Mouse (Mus musculus): ENCODE data around the gene Antxr1. TPM values are rescaled to one million over a fixed set of nuclear protein-coding genes. Genes with fewer than 3 reads are reported as not detected.

Antxr1 gene
- polyA plus RNA-seq, 1 experiment from 2014 or later: 3.5 TPM

DNA sequence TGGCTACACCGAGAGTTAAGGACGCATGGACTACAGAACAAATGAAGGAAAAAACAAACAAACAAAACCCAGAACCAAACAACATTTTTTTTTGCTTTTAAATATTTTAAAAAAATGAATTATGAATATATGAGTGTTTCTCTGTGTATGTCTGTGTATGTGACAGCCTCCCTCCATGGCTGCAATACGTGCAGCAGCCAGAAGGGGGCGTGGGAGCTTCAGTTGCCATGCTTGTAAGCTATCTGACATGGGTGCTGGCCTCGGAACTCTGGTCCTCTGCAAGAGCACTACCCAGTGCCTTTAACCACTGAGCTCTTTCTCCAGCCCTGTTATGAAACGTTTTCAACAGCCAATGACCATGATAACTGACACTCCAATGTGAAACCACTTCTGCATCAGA, 215.0 kb downstream of the Antxr1 start:
- no peak for ATAC-seq (ENCODE audit: low FRiP score)
- 90% methylated on average over 6 of the region's 6 CpGs for WGBS
- H3K4me1 ChIP-seq (replicated peaks): no peaks in the 10 kb centered on the region
- H3K9me3 ChIP-seq: no peaks in the 10 kb centered on the region
- no peak overlapping the region for H3K4me3 ChIP-seq
- no peak overlapping the region for H3K4me2 ChIP-seq
- no peak overlapping the region for H3K27ac ChIP-seq
- no peak overlapping the region for H3K9ac ChIP-seq
- no peaks in the 10 kb centered on the region for H3K36me3 ChIP-seq
- H3K27me3 ChIP-seq: no peaks in the 10 kb centered on the region

DNA sequence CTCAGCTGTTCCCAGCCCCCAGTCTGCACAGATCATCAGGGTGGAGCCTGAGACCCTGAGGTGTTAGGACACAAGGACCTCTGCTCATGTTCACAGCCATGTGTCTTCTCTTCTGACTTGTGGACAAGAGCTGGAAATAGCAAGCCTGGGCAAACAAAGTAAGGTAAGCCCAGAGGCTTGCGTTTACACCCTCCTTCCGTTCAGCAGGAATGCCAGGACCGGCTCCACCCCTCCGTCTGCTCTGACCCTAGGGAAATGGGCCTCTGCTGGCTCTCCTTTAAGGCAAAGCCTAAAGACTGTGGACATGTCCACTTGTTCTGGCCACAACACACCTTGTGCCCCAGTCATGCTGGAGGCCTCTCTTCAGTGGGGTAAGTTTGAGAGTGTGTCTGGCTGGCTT, 215.6 kb downstream of the Antxr1 start:
- ATAC-seq (ENCODE audit: low FRiP score): no peak
- no peaks in the 10 kb centered on the region for H3K36me3 ChIP-seq
- 84% methylated on average over 4 of the region's 4 CpGs for WGBS

DNA sequence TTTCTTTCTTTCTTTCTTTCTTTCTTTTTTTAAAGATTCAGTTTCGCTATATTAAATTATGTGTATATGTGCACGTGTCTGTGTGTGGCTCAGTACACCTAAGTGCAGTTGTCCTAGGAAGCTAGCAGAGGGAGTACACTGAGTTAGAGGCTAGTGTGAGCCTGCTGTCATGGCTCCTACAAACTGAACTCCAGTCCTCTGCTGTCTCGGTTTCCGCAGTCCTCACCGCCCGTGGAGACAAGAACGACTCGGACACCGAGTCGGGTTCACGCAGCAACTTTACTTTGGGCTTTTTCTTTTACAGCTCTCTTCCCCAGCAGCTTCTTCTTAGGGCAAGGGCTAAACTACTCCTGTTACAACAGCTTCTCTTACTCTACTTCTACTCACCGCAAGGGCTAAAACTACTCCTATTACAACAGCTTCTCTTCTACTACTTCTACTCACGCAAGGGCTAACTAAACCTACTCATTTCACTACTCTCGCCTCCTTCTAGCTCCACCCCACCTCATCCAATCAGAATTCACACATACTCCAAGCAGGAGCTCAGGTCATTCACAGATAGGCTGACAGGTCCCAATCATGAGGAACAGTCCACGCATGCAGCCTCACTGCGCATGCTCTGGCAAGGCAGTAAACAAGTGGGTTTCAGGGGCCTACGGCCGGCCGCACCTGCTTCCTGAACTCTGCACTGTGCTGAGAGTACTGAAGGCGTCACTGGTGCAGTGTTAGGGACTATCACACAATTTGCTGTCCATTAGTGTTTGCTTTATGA, 216.4 kb downstream of the Antxr1 start:
- no peak overlapping the region for H3K27ac ChIP-seq
- no peak for ATAC-seq (ENCODE audit: low FRiP score)
- no peak overlapping the region for H3K4me3 ChIP-seq
- H3K9ac ChIP-seq: no peak overlapping the region
- H3K9me3 ChIP-seq: no peaks in the 10 kb centered on the region
- H3K27me3 ChIP-seq: no peaks in the 10 kb centered on the region
- H3K4me2 ChIP-seq: no peak overlapping the region
- no peaks in the 10 kb centered on the region for H3K36me3 ChIP-seq
- H3K4me1 ChIP-seq (replicated peaks): no peaks in the 10 kb centered on the region
- 93% methylated on average over 20 of the region's 20 CpGs for WGBS

More for the DNA sequence above, 215.6 kb downstream of the Antxr1 start:
- no peak overlapping the region for H3K27ac ChIP-seq
- H3K27me3 ChIP-seq: no peaks in the 10 kb centered on the region
- H3K9me3 ChIP-seq: no peaks in the 10 kb centered on the region
- H3K4me2 ChIP-seq: no peak overlapping the region
- no peak overlapping the region for H3K9ac ChIP-seq
- no peak overlapping the region for H3K4me3 ChIP-seq
- no peaks in the 10 kb centered on the region for H3K4me1 ChIP-seq (replicated peaks)

DNA sequence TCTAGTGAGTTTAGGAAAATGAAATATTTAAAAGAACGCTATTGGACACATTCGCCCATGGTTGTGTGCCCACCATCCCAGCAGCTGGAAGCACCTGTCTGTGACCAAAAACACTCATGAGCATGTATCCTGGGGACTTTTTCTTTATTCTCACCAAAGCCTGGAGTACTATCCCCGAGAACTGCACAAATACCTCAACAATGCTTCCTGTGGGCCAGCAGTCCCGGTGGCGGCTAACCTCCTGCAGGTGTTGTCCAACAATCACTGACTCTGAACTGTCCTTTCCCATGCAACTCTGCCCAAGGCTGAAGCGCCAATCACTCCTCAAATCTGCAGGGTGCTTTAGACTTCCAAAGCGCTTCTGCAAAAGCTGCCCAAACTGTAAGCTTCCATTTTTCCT, 219.0 kb downstream of the Antxr1 start:
- Histone ChIP-seq H3K4me3 (no peak overlapping the region), H3K36me3 (no peaks in the 10 kb centered on the region), H3K4me2 (no peak overlapping the region), H3K9ac (no peak overlapping the region), H3K4me1 (replicated peaks) (no peaks in the 10 kb centered on the region), H3K27ac (no peak overlapping the region), H3K9me3 (no peaks in the 10 kb centered on the region), H3K27me3 (no peaks in the 10 kb centered on the region)
- 87% methylated on average over 7 of the region's 7 CpGs for WGBS
- no peak for ATAC-seq (ENCODE audit: low FRiP score)

DNA sequence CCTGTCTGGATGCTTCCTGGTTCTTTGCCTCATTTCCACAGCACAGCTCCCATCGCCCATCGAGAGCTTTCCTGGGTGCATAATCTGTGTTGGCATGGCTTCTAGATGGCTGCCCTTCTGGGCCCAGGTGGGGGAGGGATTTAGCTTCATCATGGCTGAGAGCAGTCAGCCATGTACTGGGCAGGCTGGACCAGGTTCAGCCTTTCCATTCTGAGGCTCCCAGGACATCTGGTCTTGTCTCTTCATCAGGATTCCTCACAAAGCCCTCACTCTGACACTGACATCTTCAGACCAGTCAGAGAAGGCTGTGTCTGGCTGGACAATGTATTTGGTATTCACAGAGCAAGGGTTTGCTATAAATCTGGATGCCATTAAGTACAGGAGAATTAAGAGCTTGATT, 219.6 kb downstream of the Antxr1 start:
- H3K4me2 ChIP-seq: no peak overlapping the region
- no peak overlapping the region for H3K9ac ChIP-seq
- H3K4me1 ChIP-seq (replicated peaks): no peaks in the 10 kb centered on the region
- no peak for ATAC-seq (ENCODE audit: low FRiP score)
- H3K27ac ChIP-seq: no peak overlapping the region
- H3K4me3 ChIP-seq: no peak overlapping the region
- H3K9me3 ChIP-seq: no peaks in the 10 kb centered on the region
- H3K27me3 ChIP-seq: no peaks in the 10 kb centered on the region
- H3K36me3 ChIP-seq: no peaks in the 10 kb centered on the region
- 68% methylated on average over 2 of the region's 2 CpGs for WGBS

DNA sequence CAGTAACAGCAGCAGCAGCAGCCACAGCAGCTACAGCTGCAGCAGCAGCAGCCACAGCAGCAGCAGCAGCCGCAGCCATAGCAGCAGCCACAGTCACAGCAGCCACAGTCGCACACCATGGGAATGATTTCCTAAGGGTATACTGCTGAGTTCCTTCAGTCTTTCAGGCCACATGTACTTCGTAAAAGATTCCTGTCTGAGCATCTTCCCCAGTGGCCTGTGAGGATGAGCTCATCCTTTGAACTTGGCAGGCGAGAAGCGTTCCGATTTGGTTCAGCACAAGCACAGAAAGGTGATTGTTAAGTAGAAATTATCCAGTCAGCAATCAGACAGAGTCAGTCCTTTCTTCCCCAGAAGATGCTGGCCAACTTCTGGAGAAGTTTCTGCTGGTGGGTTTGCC, 223.5 kb downstream of the Antxr1 start:
- Histone ChIP-seq H3K4me3 (no peak overlapping the region), H3K4me1 (replicated peaks) (no peaks in the 10 kb centered on the region), H3K27ac (no peak overlapping the region), H3K36me3 (no peaks in the 10 kb centered on the region), H3K9me3 (no peaks in the 10 kb centered on the region), H3K9ac (no peak overlapping the region), H3K4me2 (no peak overlapping the region), H3K27me3 (no peaks in the 10 kb centered on the region)
- 77% methylated on average over 6 of the region's 6 CpGs for WGBS
- no peak for ATAC-seq (ENCODE audit: low FRiP score)

DNA sequence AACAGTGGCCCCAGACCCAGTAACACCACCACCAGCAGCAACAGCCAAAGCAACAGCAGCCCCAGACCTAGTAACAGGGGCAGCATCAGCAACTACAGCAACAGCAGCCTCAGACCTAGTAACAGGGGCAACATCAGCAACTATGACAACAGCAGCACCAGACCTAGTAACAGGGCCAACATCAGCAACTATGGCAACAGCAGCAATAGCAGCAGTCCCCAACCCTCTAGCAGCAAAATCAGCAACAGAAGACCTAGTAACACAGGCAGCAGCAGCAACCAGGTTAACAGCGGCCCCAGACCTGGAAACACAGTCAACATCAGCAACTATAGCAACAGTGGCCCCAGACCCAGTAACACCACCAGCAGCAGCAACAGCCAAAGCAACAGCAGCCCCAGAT, 224.1 kb downstream of the Antxr1 start:
- ATAC-seq (ENCODE audit: low FRiP score): no peak
- Histone ChIP-seq H3K27ac (no peak overlapping the region), H3K27me3 (no peaks in the 10 kb centered on the region), H3K9me3 (no peaks in the 10 kb centered on the region), H3K36me3 (no peaks in the 10 kb centered on the region), H3K4me2 (no peak overlapping the region), H3K4me1 (replicated peaks) (no peaks in the 10 kb centered on the region), H3K9ac (no peak overlapping the region), H3K4me3 (no peak overlapping the region)
- 94% methylated on average over 1 of the region's 1 CpGs for WGBS

DNA sequence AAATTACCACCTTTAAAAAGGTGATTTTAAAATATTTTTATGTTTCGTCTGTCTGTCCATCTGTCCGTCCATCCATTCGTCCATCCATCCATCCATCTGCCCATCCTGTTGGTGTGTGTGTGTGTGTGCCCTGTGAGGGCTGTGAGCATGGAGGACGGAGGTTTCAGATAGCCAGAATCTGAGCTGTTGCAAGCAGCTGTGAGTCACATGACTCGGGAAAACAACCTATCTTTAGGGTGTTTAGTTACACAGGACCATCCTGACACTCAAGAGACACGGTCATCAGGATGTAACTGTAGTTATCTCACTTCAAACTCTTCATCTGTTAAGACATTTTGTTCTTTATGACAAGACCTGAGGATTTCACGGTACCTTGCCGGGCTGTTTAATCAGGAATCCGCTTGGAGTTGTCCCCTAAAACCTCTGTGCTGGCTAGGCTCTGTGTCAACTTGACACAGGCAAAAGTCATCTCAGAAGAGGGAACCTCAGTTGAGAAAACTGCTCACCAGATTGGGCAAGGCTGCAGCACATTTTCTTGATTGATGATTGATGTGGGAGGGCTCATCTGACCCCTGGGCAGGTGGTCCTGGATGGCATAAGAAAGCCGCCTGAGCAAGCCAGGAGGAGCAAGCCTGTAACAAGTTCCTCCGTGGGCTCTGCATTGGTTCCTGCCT, 231.4 kb downstream of the Antxr1 start, which contains the start of gene D6Ertd527e:
D6Ertd527e (plus strand) TSS at position 624 of the 674 bp plus-strand sequence.
- no peak within 1 kb of the TSS for H3K4me2 ChIP-seq
- no peak within 1 kb of the TSS for H3K9ac ChIP-seq
- H3K9me3 ChIP-seq: no peaks in the 10 kb centered on the region
- peaks cover 16% of the 10 kb centered on the region for H3K4me1 ChIP-seq (replicated peaks)
- no peaks in the 10 kb centered on the region for H3K27me3 ChIP-seq
- H3K27ac ChIP-seq: no peak within 1 kb of the TSS
- 85% methylated on average over 11 of the region's 11 CpGs for WGBS
- no peak for ATAC-seq (ENCODE audit: low FRiP score)
- H3K36me3 ChIP-seq: no peaks in the 10 kb centered on the region
- H3K4me3 ChIP-seq: no peak within 1 kb of the TSS

DNA sequence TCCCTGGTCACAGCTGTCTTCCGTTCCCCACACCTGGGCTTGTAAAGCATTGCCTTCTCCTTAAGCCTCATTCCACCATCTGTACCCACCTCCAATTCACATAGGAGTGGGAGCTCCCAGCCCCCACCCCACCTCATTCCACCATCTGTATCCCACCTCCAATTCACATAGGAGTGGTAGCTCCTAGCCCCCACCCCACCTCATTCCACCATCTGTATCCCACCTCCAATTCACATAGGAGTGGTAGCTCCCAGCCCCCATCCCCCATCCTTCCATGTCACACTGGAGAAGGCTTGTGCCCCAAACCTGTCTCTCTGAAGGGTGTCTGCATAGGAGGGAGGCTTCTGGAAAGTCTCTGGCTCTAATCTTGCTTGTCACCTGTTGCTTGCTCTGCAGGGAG, 232.3 kb downstream of the Antxr1 start:
- H3K27ac ChIP-seq: no peak overlapping the region
- H3K9ac ChIP-seq: no peak overlapping the region
- peaks cover 21% of the 10 kb centered on the region for H3K4me1 ChIP-seq (replicated peaks)
- no peaks in the 10 kb centered on the region for H3K36me3 ChIP-seq
- H3K27me3 ChIP-seq: no peaks in the 10 kb centered on the region
- ATAC-seq (ENCODE audit: low FRiP score): no peak
- no peak overlapping the region for H3K4me3 ChIP-seq
- H3K4me2 ChIP-seq: no peak overlapping the region
- 92% methylated on average over 1 of the region's 1 CpGs for WGBS
- no peaks in the 10 kb centered on the region for H3K9me3 ChIP-seq

DNA sequence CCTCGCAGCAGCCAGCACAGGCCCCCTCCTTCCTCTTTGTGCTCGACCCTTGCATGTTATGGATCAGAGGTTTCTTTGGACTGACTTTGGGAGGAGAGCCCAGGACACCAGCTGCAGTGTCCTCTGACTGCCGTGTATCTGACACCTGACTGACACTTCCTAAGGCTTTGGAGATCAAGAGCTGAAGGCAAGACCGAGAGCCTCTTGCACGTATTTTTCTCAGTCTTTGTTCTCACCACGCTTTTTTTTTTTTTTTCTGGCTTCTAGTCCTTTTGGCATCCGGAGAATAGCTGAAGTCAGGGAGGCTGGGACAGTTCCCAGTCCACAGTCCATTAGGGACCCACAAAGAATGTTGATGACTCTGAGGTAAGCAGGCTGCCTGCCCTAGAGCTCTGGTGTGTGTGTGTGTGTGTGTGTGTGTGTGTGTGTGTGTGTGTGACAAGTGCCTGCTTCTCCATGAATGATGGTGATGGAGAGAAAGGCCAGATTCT, 233.2 kb downstream of the Antxr1 start:
- Histone ChIP-seq H3K27ac (0 out of 2 replicates have a peak overlapping the region, but pooled peaks have one; percentile 30), H3K9me3 (no peaks in the 10 kb centered on the region), H3K36me3 (no peaks in the 10 kb centered on the region), H3K4me3 (no peak overlapping the region), H3K4me1 (replicated peaks) (peaks cover 23% of the 10 kb centered on the region), H3K4me2 (no peak overlapping the region), H3K9ac (no peak overlapping the region), H3K27me3 (no peaks in the 10 kb centered on the region)
- WGBS: 29% methylated on average over 7 of the region's 7 CpGs
- peak; percentile 33; the same call in 1 of the 2 replicates for ATAC-seq (ENCODE audit: low FRiP score)

DNA sequence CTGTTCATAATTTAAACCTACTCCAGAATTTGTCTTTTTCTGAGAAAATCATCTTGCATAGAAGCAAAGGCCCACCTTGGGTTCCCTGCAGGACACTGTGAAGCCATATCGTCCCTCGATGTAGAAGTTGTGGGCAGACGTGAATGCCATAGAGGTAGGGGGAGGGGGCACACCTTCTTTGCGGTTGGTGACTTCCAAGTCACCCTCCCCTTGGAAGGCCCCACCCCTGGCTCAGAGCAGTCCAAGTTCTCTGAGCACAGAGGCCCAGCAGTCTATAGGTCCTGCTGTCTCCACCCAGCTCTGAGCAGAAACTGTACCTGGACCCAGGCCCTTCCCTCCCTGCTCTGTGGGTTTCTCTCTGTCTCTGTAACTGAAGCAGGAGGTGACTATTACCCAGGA, 233.7 kb downstream of the Antxr1 start:
- Histone ChIP-seq H3K27me3 (no peaks in the 10 kb centered on the region), H3K9ac (no peak overlapping the region), H3K27ac (peak overlapping the region; percentile 30; the same call in 1 of the 2 replicates)

DNA sequence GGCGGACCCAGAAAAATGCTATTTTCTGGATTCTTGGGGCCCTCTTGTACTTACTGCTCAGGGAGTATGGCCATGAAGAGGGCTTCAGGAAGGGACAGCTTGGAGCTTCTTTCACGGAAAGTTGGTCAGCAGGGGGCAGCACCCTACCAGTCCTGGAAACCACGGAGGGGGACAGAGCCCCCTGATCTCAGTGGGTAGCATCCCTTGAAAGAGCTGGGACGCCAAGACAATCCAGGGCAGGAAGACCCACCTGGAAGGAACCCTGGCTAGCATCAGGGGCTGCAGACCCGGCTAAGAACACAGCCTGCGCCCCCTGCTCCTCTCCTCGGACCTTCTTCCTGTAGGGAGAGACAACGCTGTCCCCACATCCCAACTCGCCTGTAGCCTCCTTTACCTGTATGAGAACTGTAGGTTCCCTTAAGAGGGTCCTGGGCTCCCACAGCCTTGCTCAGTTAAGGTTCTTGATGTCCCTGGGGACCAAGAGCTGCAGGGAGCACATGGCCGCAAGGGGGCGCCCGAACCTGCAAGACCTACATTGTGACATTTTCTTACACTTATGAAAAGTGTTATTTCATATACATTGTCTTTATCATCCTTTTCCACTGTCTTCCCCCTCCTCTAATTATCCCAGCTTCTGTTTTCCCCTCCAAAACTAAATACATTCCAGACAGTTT, 234.2 kb downstream of the Antxr1 start:
- Histone ChIP-seq H3K4me3 (peak overlapping the region; percentile 29), H3K4me1 (replicated peaks) (peaks cover 23% of the 10 kb centered on the region), H3K9me3 (no peaks in the 10 kb centered on the region), H3K4me2 (peak overlapping the region; percentile 56), H3K27me3 (no peaks in the 10 kb centered on the region), H3K9ac (peak overlapping the region; percentile 69), H3K27ac (0 out of 2 replicates have a peak overlapping the region, but pooled peaks have one; percentile 30), H3K36me3 (no peaks in the 10 kb centered on the region)
- WGBS: 13% methylated on average over 12 of the region's 12 CpGs
- peak; percentile 71 for ATAC-seq (ENCODE audit: low FRiP score)

More for the DNA sequence above, 233.7 kb downstream of the Antxr1 start:
- no peaks in the 10 kb centered on the region for H3K9me3 ChIP-seq
- no peak overlapping the region for H3K4me2 ChIP-seq
- 0 out of 2 replicates have a peak, but pooled peaks have one; percentile 27 for ATAC-seq (ENCODE audit: low FRiP score)
- no peaks in the 10 kb centered on the region for H3K36me3 ChIP-seq
- WGBS: 33% methylated on average over 4 of the region's 4 CpGs
- no peak overlapping the region for H3K4me3 ChIP-seq
- peaks cover 23% of the 10 kb centered on the region for H3K4me1 ChIP-seq (replicated peaks)

Data from hindbrain, embryonic 13.5 days (tissue).